Mouse (Mus musculus): ENCODE results near the gene Dexi. TPM values are rescaled to one million over a fixed set of nuclear protein-coding genes. Genes with fewer than 3 reads are reported as not detected.

The Dexi gene
- polyA plus RNA-seq, 1 experiment, result 40.0 TPM

DNA sequence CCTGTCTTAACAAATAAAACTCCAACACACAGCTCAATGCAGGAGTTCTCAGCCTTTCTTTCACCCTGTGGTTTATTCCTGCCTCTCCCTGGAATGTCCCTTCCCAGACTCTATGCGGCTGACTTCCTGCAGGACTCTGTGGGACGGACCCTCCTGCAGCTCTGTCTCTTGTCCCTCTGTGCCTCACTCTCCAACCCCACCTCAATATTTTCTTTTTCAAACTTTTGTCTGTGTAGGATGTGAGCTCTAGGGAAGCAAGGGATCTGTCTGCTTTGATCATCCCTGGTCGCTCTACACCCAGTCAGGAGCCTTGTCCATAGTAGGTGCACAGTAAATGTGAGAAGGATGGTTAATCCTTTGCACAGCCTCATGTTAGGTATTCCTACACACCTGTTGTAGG, 14.5 kb downstream of the Dexi start:
- H3K27me3 ChIP-seq (replicated peaks; ENCODE audit: control insufficient read depth, insufficient read depth, low read length), result no peaks in the 10 kb centered on the region
- no peak for TF ChIP-seq CTCF (conservative IDR thresholded peaks at IDR 0.05; ENCODE audit: insufficient read depth, insufficient read length, low read depth, low read length)
- TF ChIP-seq POLR2A (IDR thresholded peaks at IDR 0.05; ENCODE audit: low read depth, low read length), result no peak
- 89% methylated on average over 3 of the region's 3 CpGs for WGBS
- no peaks in the 10 kb centered on the region for H3K36me3 ChIP-seq (ENCODE audit: control insufficient read depth, insufficient read depth, low read length)
- 0 out of 2 replicates have a peak, but pooled peaks cover 5% of the 10 kb centered on the region for H3K4me1 ChIP-seq (ENCODE audit: control insufficient read depth, insufficient read depth, low read length)
- H3K4me3 ChIP-seq (ENCODE audit: insufficient read depth, low read depth, low read length), result no peak overlapping the region
- H3K27ac ChIP-seq (ENCODE audit: insufficient read depth, low read depth, low read length), result no peak overlapping the region
- no peak for DNase-seq

DNA sequence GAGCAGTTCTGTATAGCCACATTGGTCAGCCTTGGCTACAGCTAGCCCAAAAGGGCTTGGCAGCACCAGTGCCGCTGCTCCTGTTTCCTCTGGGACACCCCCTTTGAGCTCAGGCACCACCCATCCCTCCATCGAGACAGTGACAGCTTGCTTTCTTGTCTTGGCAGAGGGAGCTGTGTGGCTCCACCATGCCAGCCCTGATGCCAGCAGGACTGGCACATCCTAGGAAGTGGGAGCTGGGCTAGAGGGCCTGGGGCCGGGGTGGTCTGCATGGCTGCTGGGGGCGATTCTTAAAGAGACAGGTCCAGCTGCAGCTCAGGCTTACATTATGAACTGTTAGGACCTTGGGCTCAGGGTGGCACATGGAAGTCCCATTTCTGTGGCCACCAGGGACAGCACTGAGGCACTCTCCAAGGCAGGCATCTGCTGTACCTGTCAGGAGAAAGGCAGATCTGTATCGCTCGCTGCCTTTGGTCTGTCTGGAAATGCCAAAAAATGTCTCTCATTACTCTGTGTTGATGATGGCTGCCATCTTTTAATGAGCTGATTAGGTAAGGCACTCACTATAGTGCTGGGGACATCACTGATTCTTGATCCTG, 15.7 kb downstream of the Dexi start:
- 80% methylated on average over 6 of the region's 6 CpGs for WGBS
- no peaks in the 10 kb centered on the region for H3K27me3 ChIP-seq (replicated peaks; ENCODE audit: control insufficient read depth, insufficient read depth, low read length)
- TF ChIP-seq POLR2A (IDR thresholded peaks at IDR 0.05; ENCODE audit: low read depth, low read length) (no peak), CTCF (conservative IDR thresholded peaks at IDR 0.05; ENCODE audit: insufficient read depth, insufficient read length, low read depth, low read length) (peak; percentile 15; the same call in 1 of the 2 replicates)
- H3K27ac ChIP-seq (ENCODE audit: insufficient read depth, low read depth, low read length), result no peak overlapping the region
- no peaks in the 10 kb centered on the region for H3K36me3 ChIP-seq (ENCODE audit: control insufficient read depth, insufficient read depth, low read length)
- H3K4me1 ChIP-seq (ENCODE audit: control insufficient read depth, insufficient read depth, low read length), result 0 out of 2 replicates have a peak, but pooled peaks cover 5% of the 10 kb centered on the region
- DNase-seq, result no peak
- no peak overlapping the region for H3K4me3 ChIP-seq (ENCODE audit: insufficient read depth, low read depth, low read length)

DNA sequence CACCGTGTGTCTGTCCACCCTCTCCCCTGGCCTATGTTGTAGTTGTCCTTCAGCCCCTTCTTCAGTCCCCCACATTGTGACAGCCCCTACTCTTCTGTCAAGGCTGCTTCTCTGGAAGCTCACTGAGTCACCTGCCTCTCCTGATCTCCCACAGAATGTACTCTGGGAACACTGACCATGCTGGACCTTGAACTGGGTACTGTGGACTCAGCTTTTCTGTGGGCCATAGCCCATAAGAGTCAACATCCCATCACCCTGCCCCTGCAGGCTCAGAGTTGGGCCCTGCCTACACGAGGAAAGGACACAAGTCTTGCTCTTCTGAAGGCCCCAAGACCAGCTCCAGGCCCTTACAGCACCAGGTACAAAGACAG, 17.3 kb downstream of the Dexi start:
- Histone ChIP-seq H3K4me1 (ENCODE audit: control insufficient read depth, insufficient read depth, low read length) (0 out of 2 replicates have a peak, but pooled peaks cover 5% of the 10 kb centered on the region), H3K27me3 (replicated peaks; ENCODE audit: control insufficient read depth, insufficient read depth, low read length) (no peaks in the 10 kb centered on the region), H3K36me3 (ENCODE audit: control insufficient read depth, insufficient read depth, low read length) (no peaks in the 10 kb centered on the region), H3K4me3 (ENCODE audit: insufficient read depth, low read depth, low read length) (no peak overlapping the region), H3K27ac (ENCODE audit: insufficient read depth, low read depth, low read length) (no peak overlapping the region)
- DNase-seq, result peak; percentile 36
- TF ChIP-seq CTCF (conservative IDR thresholded peaks at IDR 0.05; ENCODE audit: insufficient read depth, insufficient read length, low read depth, low read length) (no peak), POLR2A (IDR thresholded peaks at IDR 0.05; ENCODE audit: low read depth, low read length) (no peak)
- WGBS, result 52% methylated on average over 2 of the region's 2 CpGs

DNA sequence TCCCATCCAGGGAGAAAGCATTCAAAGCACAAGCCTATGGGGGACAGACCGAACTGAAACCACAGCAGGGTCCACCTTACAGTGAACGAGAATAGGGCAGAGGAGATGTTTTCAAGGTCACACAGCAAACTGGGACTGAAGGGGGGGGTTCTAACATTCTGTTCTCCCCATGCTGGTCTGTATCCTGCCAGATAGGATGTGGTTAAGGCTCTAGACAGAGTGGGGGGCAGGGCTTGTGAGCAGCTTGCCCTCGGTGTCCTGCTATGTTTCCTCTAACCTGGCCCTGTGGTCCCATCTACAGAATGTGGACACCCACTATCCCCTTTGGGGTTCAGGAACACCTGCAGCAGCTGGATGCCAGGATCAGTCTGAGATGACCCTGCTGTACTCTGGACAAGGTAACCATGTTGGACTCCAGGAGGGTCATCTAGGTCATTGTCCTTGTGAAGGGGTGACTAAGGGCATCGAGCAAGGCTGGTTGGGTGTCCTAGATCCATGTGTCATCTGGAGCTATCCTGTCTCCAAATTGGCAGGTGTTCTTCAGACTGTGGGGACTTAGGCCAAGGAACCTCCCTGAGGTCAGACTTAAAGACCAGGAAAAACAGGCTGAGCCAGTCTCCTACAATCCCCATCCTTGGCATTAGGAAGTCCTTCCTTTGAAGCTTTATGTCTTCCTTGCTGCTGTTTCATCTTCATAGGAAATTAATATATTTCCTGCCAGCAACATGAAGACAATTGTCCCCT, 17.8 kb downstream of the Dexi start:
- 65% methylated on average over 4 of the region's 4 CpGs for WGBS
- H3K4me1 ChIP-seq (ENCODE audit: control insufficient read depth, insufficient read depth, low read length), result 0 out of 2 replicates have a peak, but pooled peaks cover 5% of the 10 kb centered on the region
- H3K27me3 ChIP-seq (replicated peaks; ENCODE audit: control insufficient read depth, insufficient read depth, low read length), result no peaks in the 10 kb centered on the region
- no peak for DNase-seq
- TF ChIP-seq POLR2A (IDR thresholded peaks at IDR 0.05; ENCODE audit: low read depth, low read length), result no peak
- no peak for TF ChIP-seq CTCF (conservative IDR thresholded peaks at IDR 0.05; ENCODE audit: insufficient read depth, insufficient read length, low read depth, low read length)
- no peak overlapping the region for H3K4me3 ChIP-seq (ENCODE audit: insufficient read depth, low read depth, low read length)
- no peaks in the 10 kb centered on the region for H3K36me3 ChIP-seq (ENCODE audit: control insufficient read depth, insufficient read depth, low read length)
- H3K27ac ChIP-seq (ENCODE audit: insufficient read depth, low read depth, low read length), result no peak overlapping the region

DNA sequence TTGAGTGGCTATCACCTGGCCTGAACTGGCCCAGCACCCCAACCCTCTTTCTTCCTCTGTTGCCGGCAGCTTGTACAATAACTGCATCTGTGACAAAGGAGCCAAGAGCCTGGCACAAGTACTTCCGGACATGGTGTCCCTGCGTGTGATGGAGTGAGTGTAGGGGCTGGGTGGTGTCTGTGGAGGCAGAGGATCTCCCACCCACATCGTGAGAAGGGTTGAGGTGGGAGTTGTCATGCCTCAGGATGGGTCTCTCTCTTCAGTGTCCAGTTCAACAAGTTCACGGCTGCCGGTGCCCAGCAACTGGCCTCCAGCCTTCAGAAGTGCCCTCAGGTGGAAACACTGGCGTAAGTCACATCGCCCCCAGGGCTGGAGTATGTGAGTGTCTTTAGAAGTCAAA, 19.2 kb downstream of the Dexi start:
- no peak for DNase-seq
- TF ChIP-seq POLR2A (IDR thresholded peaks at IDR 0.05; ENCODE audit: low read depth, low read length), result no peak
- TF ChIP-seq CTCF (conservative IDR thresholded peaks at IDR 0.05; ENCODE audit: insufficient read depth, insufficient read length, low read depth, low read length), result no peak
- Histone ChIP-seq H3K4me1 (ENCODE audit: control insufficient read depth, insufficient read depth, low read length) (0 out of 2 replicates have a peak, but pooled peaks cover 5% of the 10 kb centered on the region), H3K4me3 (ENCODE audit: insufficient read depth, low read depth, low read length) (no peak overlapping the region), H3K36me3 (ENCODE audit: control insufficient read depth, insufficient read depth, low read length) (no peaks in the 10 kb centered on the region), H3K27ac (ENCODE audit: insufficient read depth, low read depth, low read length) (no peak overlapping the region), H3K27me3 (replicated peaks; ENCODE audit: control insufficient read depth, insufficient read depth, low read length) (no peaks in the 10 kb centered on the region)
- WGBS, result 92% methylated on average over 8 of the region's 8 CpGs

DNA sequence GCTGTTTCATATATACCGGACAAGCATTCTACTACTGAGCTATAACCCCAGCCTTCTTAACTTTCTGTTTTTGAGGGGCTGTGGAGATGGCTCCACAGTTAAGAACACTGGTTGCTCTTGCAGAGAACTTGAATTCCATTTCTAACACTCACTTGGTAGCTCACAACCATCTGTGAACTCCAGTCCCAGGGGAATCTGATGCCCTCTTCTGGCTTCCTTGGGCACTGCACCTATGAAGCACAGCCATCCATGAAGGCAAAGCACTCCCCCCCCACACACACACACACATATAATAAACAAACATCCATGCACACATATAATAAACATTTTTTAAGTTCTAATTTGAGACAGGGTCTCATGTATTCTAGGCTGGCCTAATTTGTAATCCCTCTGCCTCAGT, 20.0 kb downstream of the Dexi start:
- TF ChIP-seq POLR2A (IDR thresholded peaks at IDR 0.05; ENCODE audit: low read depth, low read length) (no peak), CTCF (conservative IDR thresholded peaks at IDR 0.05; ENCODE audit: insufficient read depth, insufficient read length, low read depth, low read length) (peak; percentile 82)
- peak; percentile 81 for DNase-seq
- 80% methylated on average over 1 of the region's 1 CpGs for WGBS
- H3K36me3 ChIP-seq (ENCODE audit: control insufficient read depth, insufficient read depth, low read length), result no peaks in the 10 kb centered on the region
- H3K27ac ChIP-seq (ENCODE audit: insufficient read depth, low read depth, low read length), result no peak overlapping the region
- H3K27me3 ChIP-seq (replicated peaks; ENCODE audit: control insufficient read depth, insufficient read depth, low read length), result no peaks in the 10 kb centered on the region
- H3K4me3 ChIP-seq (ENCODE audit: insufficient read depth, low read depth, low read length), result no peak overlapping the region
- 0 out of 2 replicates have a peak, but pooled peaks cover 5% of the 10 kb centered on the region for H3K4me1 ChIP-seq (ENCODE audit: control insufficient read depth, insufficient read depth, low read length)

DNA sequence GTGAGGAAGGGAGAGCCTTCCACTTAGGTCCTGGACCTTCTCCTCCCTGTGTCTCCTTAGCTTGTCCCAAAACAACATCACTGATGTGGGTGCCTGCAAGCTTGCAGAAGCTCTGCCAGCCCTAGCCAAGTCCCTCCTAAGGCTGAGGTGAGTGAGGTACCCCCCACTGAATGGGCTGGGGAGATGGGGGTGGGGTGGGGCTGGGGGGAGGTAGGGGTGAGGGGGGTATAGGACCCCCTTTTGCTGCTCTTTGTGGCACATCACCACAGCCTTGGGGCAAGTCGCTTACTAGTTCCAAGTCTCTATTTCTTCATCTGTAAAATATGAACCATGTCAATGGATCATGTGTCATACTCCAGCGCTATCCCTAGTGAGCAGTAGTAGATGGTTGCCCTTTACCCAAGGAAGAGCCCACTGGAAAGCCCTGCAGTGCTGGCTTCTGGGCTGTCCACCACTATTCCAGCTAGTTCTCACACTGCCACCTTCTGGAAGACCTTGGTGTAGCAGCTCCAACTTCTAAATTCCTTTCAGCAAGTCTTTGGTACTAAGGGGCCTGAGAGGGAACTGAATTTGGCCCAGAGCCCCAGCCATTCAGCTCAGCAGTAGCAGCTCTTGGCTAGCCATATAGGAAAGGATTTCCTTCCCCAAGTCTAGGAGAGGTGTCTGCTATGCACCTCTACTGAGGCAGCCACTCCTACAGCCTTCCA, 21.8 kb downstream of the Dexi start:
- WGBS, result 32% methylated on average over 2 of the region's 2 CpGs

More for the DNA sequence above, 21.8 kb downstream of the Dexi start:
- no peak overlapping the region for H3K27ac ChIP-seq (ENCODE audit: insufficient read depth, low read depth, low read length)
- no peaks in the 10 kb centered on the region for H3K36me3 ChIP-seq (ENCODE audit: control insufficient read depth, insufficient read depth, low read length)
- no peaks in the 10 kb centered on the region for H3K27me3 ChIP-seq (replicated peaks; ENCODE audit: control insufficient read depth, insufficient read depth, low read length)
- TF ChIP-seq POLR2A (IDR thresholded peaks at IDR 0.05; ENCODE audit: low read depth, low read length) (no peak), CTCF (conservative IDR thresholded peaks at IDR 0.05; ENCODE audit: insufficient read depth, insufficient read length, low read depth, low read length) (peak; percentile 72)
- no peak overlapping the region for H3K4me3 ChIP-seq (ENCODE audit: insufficient read depth, low read depth, low read length)
- H3K4me1 ChIP-seq (ENCODE audit: control insufficient read depth, insufficient read depth, low read length), result 0 out of 2 replicates have a peak, but pooled peaks cover 5% of the 10 kb centered on the region
- DNase-seq, result peak; percentile 79

All from kidney, adult 2 months (tissue).